In the genomic region with DNA sequence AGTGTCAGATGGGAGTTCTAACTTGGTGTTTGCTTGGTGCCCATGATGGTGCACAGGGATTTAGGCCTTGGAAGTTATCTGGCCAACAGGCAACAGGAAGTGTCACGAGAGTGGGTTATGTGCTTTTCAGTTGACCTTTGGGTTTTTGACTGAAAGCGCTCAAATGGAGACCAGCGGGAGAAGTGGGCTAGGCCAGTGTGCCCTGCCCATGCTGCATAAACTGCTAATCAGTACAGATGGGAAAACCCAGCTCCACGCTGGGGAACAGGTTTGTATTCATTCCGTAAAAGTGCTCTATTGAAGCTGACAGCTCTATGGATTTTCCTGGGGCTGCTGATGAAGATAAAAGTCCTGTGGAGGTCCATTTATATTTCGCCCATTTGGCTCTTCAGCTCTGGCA, we compare ENCODE assay signal across 25 mouse cellular contexts. TPM values are rescaled to one million over a fixed set of nuclear protein-coding genes. Genes with fewer than 3 reads are reported as not detected.
A peak's percentile ranks its signal among the peaks of the same experiment; 100 is the strongest.
DNase-seq lines count a peak whose midpoint lies in the region; ATAC-seq and TF ChIP-seq lines count a peak whose summit lies in the region.
"Had no signal": no experiment of that assay in that cellular context is flagged by ENCODE, and none has a peak within 500 bp of the region (broad histone marks: within the 10 kb centered on the region; RNA-seq: fewer than 3 reads in every experiment).

No protein-coding gene starts in this region.

- 46% methylated on average over 6 of the region's 6 CpGs for WGBS in liver, embryonic 16.5 days (ENCODE audit: insufficient replicate concordance)
- 48% methylated on average over 6 of the region's 6 CpGs for WGBS in intestine, embryonic 16.5 days
- 55% methylated on average over 6 of the region's 6 CpGs for WGBS in stomach, embryonic 15.5 days
- 78% methylated on average over 6 of the region's 6 CpGs for WGBS in forebrain, embryonic 12.5 days

- H3K9me3 ChIP-seq in liver, embryonic 16.5 days (replicated peaks; ENCODE audit: control insufficient read depth, low read length): no peaks in the 10 kb centered on the region
- no peaks in the 10 kb centered on the region for H3K9me3 ChIP-seq in CH12.LX (replicated peaks; ENCODE audit: low read length)
- no peaks in the 10 kb centered on the region for H3K9me3 ChIP-seq in intestine, embryonic 16.5 days (ENCODE audit: control insufficient read depth, low read length)
- no peaks in the 10 kb centered on the region for H3K9me3 ChIP-seq in stomach, embryonic 15.5 days
- no peaks in the 10 kb centered on the region for H3K9me3 ChIP-seq in forebrain, embryonic 12.5 days
- H3K9me3 ChIP-seq: embryonic facial prominence, embryonic 13.5 days; embryonic facial prominence, embryonic 15.5 days; forebrain, embryonic 13.5 days; forebrain, embryonic 15.5 days had no signal

- DNase-seq in liver (no peak), CH12.LX (ENCODE audit: extremely low read depth) (no peak)
- no peak for DNase-seq in embryo, embryonic 11 days
- DNase-seq in urinary bladder, postnatal 4 days (ENCODE audit: low spot score in 2 of 2): no peak
- DNase-seq: adrenal gland, adult 8-10 months; adrenal gland, postnatal 14 days; adrenal gland, postnatal 36 days; B cell, adult 2 months; cerebellum, adult 11-12 months; cerebellum, adult 2 months; cerebellum, adult 9-10 months; cerebellum, postnatal 10 days; cerebellum, postnatal 25 days; forebrain, postnatal 0 days had no signal

- no peaks in the 10 kb centered on the region for H3K27me3 ChIP-seq in liver, embryonic 16.5 days (ENCODE audit: control insufficient read depth, insufficient read depth, low read depth, low read length)
- no peaks in the 10 kb centered on the region for H3K27me3 ChIP-seq in CH12.LX (replicated peaks)
- H3K27me3 ChIP-seq in intestine, embryonic 16.5 days (replicated peaks; ENCODE audit: control insufficient read depth, insufficient read depth, low read length): no peaks in the 10 kb centered on the region
- no peaks in the 10 kb centered on the region for H3K27me3 ChIP-seq in stomach, embryonic 15.5 days (replicated peaks)
- H3K27me3 ChIP-seq in forebrain, embryonic 12.5 days: peaks cover 5% of the 10 kb centered on the region; the same call in 1 of the 2 replicates
- H3K27me3 ChIP-seq: embryonic facial prominence, embryonic 15.5 days; forebrain, embryonic 13.5 days; forebrain, embryonic 15.5 days had no signal

- no peak for TF ChIP-seq POLR2A in CH12.LX (IDR thresholded peaks at IDR 0.05; ENCODE audit: low read depth, low read length)

- no peak for TF ChIP-seq EP300 in CH12.LX (IDR thresholded peaks at IDR 0.05; ENCODE audit: low read length)

- no peak for TF ChIP-seq CTCF in CH12.LX (conservative IDR thresholded peaks at IDR 0.05 in 1 of 2, IDR thresholded peaks at IDR 0.05 in 1 of 2; ENCODE audit: low read depth in 2 of 2, low read length in 2 of 2)

- TF ChIP-seq RAD21 in CH12.LX (IDR thresholded peaks at IDR 0.05; ENCODE audit: low read depth, low read length): no peak

- peak; percentile 30; the same call in 1 of the 2 replicates for ATAC-seq in liver, embryonic 16.5 days (ENCODE audit: low read depth)
- peak; percentile 54 for ATAC-seq in intestine, embryonic 16.5 days
- ATAC-seq in stomach, embryonic 15.5 days (ENCODE audit: insufficient read depth, low FRiP score, low read depth): no peak
- ATAC-seq in forebrain, embryonic 12.5 days (ENCODE audit: low FRiP score): no peak
- ATAC-seq: CD4-positive, CD25-positive, alpha-beta regulatory T cell, adult 4 months; forebrain, embryonic 13.5 days; forebrain, embryonic 15.5 days; forebrain, postnatal 0 days had no signal

- dilution Hi-C loops in CH12.LX (cut with MboI; ENCODE audit: extremely low pct_ligation_motif_present, extremely low pct_unique_long_range_greater_than_20kb, low sequenced_read_pairs): no loop called here

- H3K36me3 ChIP-seq in liver, embryonic 16.5 days (ENCODE audit: control insufficient read depth, insufficient read depth): no peaks in the 10 kb centered on the region
- H3K36me3 ChIP-seq in CH12.LX (replicated peaks in 1 of 2; ENCODE audit: control insufficient read depth in 1 of 2, insufficient read depth in 1 of 2, low read length in 1 of 2): no peaks in the 10 kb centered on the region
- no peaks in the 10 kb centered on the region for H3K36me3 ChIP-seq in intestine, embryonic 16.5 days (ENCODE audit: control insufficient read depth, insufficient read depth, low read length)
- no peaks in the 10 kb centered on the region for H3K36me3 ChIP-seq in stomach, embryonic 15.5 days
- H3K36me3 ChIP-seq in forebrain, embryonic 12.5 days (replicated peaks): no peaks in the 10 kb centered on the region
- H3K36me3 ChIP-seq: embryonic facial prominence, embryonic 13.5 days; embryonic facial prominence, embryonic 15.5 days; forebrain, embryonic 10.5 days; forebrain, embryonic 15.5 days had no signal

- H3K79me2 ChIP-seq in CH12.LX (replicated peaks; ENCODE audit: control insufficient read depth, extremely low read depth, insufficient read depth, poor library complexity, severe bottlenecking): no peaks in the 10 kb centered on the region

- peaks cover 3% of the 10 kb centered on the region for H3K4me1 ChIP-seq in liver, embryonic 16.5 days (ENCODE audit: control insufficient read depth, low read depth, low read length)
- H3K4me1 ChIP-seq in CH12.LX (ENCODE audit: control insufficient read depth in 1 of 2, insufficient read depth in 2 of 2): peaks cover 2 to 6% of the 10 kb centered on the region in 2 experiments; a peak in 1 of 4 replicates
- peaks cover 13% of the 10 kb centered on the region for H3K4me1 ChIP-seq in intestine, embryonic 16.5 days (ENCODE audit: control insufficient read depth, insufficient read depth, low read length)
- 0 out of 2 replicates have a peak, but pooled peaks cover 11% of the 10 kb centered on the region for H3K4me1 ChIP-seq in stomach, embryonic 15.5 days
- H3K4me1 ChIP-seq in forebrain, embryonic 12.5 days: 0 out of 2 replicates have a peak, but pooled peaks cover 5% of the 10 kb centered on the region
- H3K4me1 ChIP-seq: forebrain, embryonic 13.5 days; forebrain, embryonic 15.5 days had no signal

- H3K4me3 ChIP-seq in liver, embryonic 16.5 days (ENCODE audit: low read depth, low read length): no peak overlapping the region
- no peak overlapping the region for H3K4me3 ChIP-seq in CH12.LX (replicated peaks in 1 of 3; ENCODE audit: low read depth in 2 of 3, low read length in 2 of 3, poor library complexity in 1 of 3)
- no peak overlapping the region for H3K4me3 ChIP-seq in intestine, embryonic 16.5 days (ENCODE audit: low read length)
- H3K4me3 ChIP-seq in stomach, embryonic 15.5 days (replicated peaks): no peak overlapping the region
- no peak overlapping the region for H3K4me3 ChIP-seq in forebrain, embryonic 12.5 days (replicated peaks)
- H3K4me3 ChIP-seq: embryonic facial prominence, embryonic 13.5 days; embryonic facial prominence, embryonic 15.5 days; erythroblast, embryonic 14.5 days; forebrain, embryonic 10.5 days; forebrain, embryonic 13.5 days; forebrain, embryonic 15.5 days had no signal

- H3K4me2 ChIP-seq in liver, embryonic 16.5 days (ENCODE audit: low read depth, low read length): no peak overlapping the region
- H3K4me2 ChIP-seq in CH12.LX (ENCODE audit: insufficient read depth, low read depth, poor library complexity, severe bottlenecking): no peak overlapping the region; the same call in 1 of the 2 replicates
- no peak overlapping the region for H3K4me2 ChIP-seq in intestine, embryonic 16.5 days (ENCODE audit: low read depth, low read length)
- no peak overlapping the region for H3K4me2 ChIP-seq in stomach, embryonic 15.5 days
- no peak overlapping the region for H3K4me2 ChIP-seq in forebrain, embryonic 12.5 days
- H3K4me2 ChIP-seq: embryonic facial prominence, embryonic 13.5 days; embryonic facial prominence, embryonic 15.5 days; forebrain, embryonic 13.5 days; forebrain, embryonic 15.5 days had no signal

- no peak overlapping the region for H3K27ac ChIP-seq in liver, embryonic 16.5 days (ENCODE audit: low read length)
- no peak overlapping the region for H3K27ac ChIP-seq in CH12.LX (ENCODE audit: insufficient read depth, low read depth)
- peak overlapping the region; percentile 52 for H3K27ac ChIP-seq in intestine, embryonic 16.5 days (ENCODE audit: low read length)
- H3K27ac ChIP-seq in stomach, embryonic 15.5 days: peak overlapping the region; percentile 12; the same call in 1 of the 2 replicates
- no peak overlapping the region for H3K27ac ChIP-seq in forebrain, embryonic 12.5 days
- H3K27ac ChIP-seq: embryonic facial prominence, embryonic 13.5 days; embryonic facial prominence, embryonic 15.5 days; forebrain, embryonic 10.5 days; forebrain, embryonic 13.5 days; forebrain, embryonic 15.5 days had no signal

- no peak overlapping the region for H3K9ac ChIP-seq in liver, embryonic 16.5 days (ENCODE audit: low read depth, low read length)
- no peak overlapping the region for H3K9ac ChIP-seq in CH12.LX (ENCODE audit: insufficient read depth, low read depth)
- no peak overlapping the region for H3K9ac ChIP-seq in intestine, embryonic 16.5 days (ENCODE audit: low read depth, low read length)
- H3K9ac ChIP-seq in stomach, embryonic 15.5 days: no peak overlapping the region
- no peak overlapping the region for H3K9ac ChIP-seq in forebrain, embryonic 12.5 days
- H3K9ac ChIP-seq: embryonic facial prominence, embryonic 13.5 days; embryonic facial prominence, embryonic 15.5 days; forebrain, embryonic 13.5 days; forebrain, embryonic 15.5 days; forebrain, postnatal 0 days had no signal

- in situ Hi-C loops in CH12.LX (cut with MboI; ENCODE audit: low pct_ligation_motif_present, low pct_unique_long_range_greater_than_20kb, low sequenced_read_pairs): no loop called here

TF ChIP-seq in CH12.LX, 34 proteins besides CTCF, POLR2A, EP300 and RAD21 (continues in another document):
- TF ChIP-seq GABPA (IDR thresholded peaks at IDR 0.05; ENCODE audit: insufficient replicate concordance, low read depth, low read length): no peak

RNA-seq across cellular contexts. Expression of a gene that starts 10.4 kb away (rescaled TPM):
- polyA plus RNA-seq in liver, embryonic 16.5 days (2015; fragmentation: Nextera tagmentation; extraction: Ambion mirVana): 6.8 and 9.1 TPM in 2 replicates
- total RNA-seq in CH12.LX (2012; rRNA removed) (not detected in 2 replicates), CH12.LX (2014; rRNA removed) (not detected in 2 replicates)
- not detected in 2 replicates for polyA plus RNA-seq in CH12.LX (2012; ENCODE audit: insufficient read length, low read depth)
- polyA plus RNA-seq in intestine, embryonic 16.5 days (2015; fragmentation: Nextera tagmentation; extraction: Ambion mirVana): 9.9 and 11.7 TPM in 2 replicates
- 6.6 and 7.0 TPM in 2 replicates for polyA plus RNA-seq in stomach, embryonic 15.5 days (2015; fragmentation: Nextera tagmentation; extraction: Ambion mirVana)
- 0.58 and 1.1 TPM in 2 replicates for polyA plus RNA-seq in forebrain, embryonic 12.5 days (2016; fragmentation: Nextera tagmentation; extraction: Ambion mirVana)

RNA-seq across cellular contexts. Expression of a gene that starts 52.3 kb away (rescaled TPM):
- 21.4 and 22.4 TPM in 2 replicates for polyA plus RNA-seq in liver, embryonic 16.5 days (2015; fragmentation: Nextera tagmentation; extraction: Ambion mirVana)
- total RNA-seq in CH12.LX (2012; rRNA removed): 23.6 and 34.6 TPM in 2 replicates
- total RNA-seq in CH12.LX (2014; rRNA removed): 25.3 and 27.0 TPM in 2 replicates
- 19.9 and 23.5 TPM in 2 replicates for polyA plus RNA-seq in CH12.LX (2012; ENCODE audit: insufficient read length, low read depth)
- 43.4 and 46.4 TPM in 2 replicates for polyA plus RNA-seq in intestine, embryonic 16.5 days (2015; fragmentation: Nextera tagmentation; extraction: Ambion mirVana)
- polyA plus RNA-seq in stomach, embryonic 15.5 days (2015; fragmentation: Nextera tagmentation; extraction: Ambion mirVana): 36.5 and 37.9 TPM in 2 replicates
- polyA plus RNA-seq in forebrain, embryonic 12.5 days (2016; fragmentation: Nextera tagmentation; extraction: Ambion mirVana): 63.6 and 68.3 TPM in 2 replicates

Comparison
In these comparisons a context has a peak if more than half of its experiments do, and no peak if none do; other contexts are left out.
1. ATAC-seq: peak in liver, embryonic 16.5 days (single experiment) and intestine, embryonic 16.5 days (single experiment); none in stomach, embryonic 15.5 days (single experiment) and forebrain, embryonic 12.5 days (single experiment).
2. H3K27ac ChIP-seq: peak in intestine, embryonic 16.5 days (single experiment) and stomach, embryonic 15.5 days (single experiment); none in liver, embryonic 16.5 days (single experiment), CH12.LX (single experiment) and forebrain, embryonic 12.5 days (single experiment).